Mouse (Mus musculus) heart, embryonic 13.5 days (tissue): ENCODE data around the gene Plac9a. TPM values are rescaled to one million over a fixed set of nuclear protein-coding genes. Genes with fewer than 3 reads are reported as not detected.
A peak's percentile ranks its signal among the peaks of the same experiment; 100 is the strongest.
"Not testable (repeated sequence)": the region's sequence is repeated elsewhere in the genome, so short reads cannot be mapped to it uniquely, and the experiment has no call there.

Experiments used
- ATAC-seq: fragments of 200-750 bp; cut with Nextera tagmentation; 2 replicates; pipeline ENCODE4 v1.8.0; 2017; ENCODE audit warnings: moderate TSS enrichment; ENCODE audit not compliant: insufficient number of reproducible peaks, low FRiP score, low TSS enrichment; ENCODE audit errors: extremely low read depth
- H3K27ac ChIP-seq: fragments of 300-500 bp; sonication (generic); replicated peaks from 2 replicates; pipeline ENCODE4 v1.5.1; 2015; ENCODE audit warnings: moderate library complexity, mild to moderate bottlenecking, inconsistent platforms
- H3K27me3 ChIP-seq: fragments of 300-500 bp; sonication (generic); replicated peaks from 2 replicates; pipeline ENCODE4 v1.6.1; 2015; ENCODE audit warnings: mild to moderate bottlenecking, inconsistent platforms
- H3K36me3 ChIP-seq: fragments of 300-500 bp; sonication (generic); 2 replicates; pipeline ENCODE4 v1.6.1; 2015; ENCODE audit warnings: mild to moderate bottlenecking, inconsistent platforms
- H3K4me1 ChIP-seq: fragments of 300-500 bp; sonication (generic); 2 replicates; pipeline ENCODE4 v1.6.1; 2015; ENCODE audit warnings: inconsistent platforms
- H3K4me2 ChIP-seq: fragments of 300-500 bp; sonication (generic); 2 replicates; pipeline ENCODE4 v1.6.1; 2015; ENCODE audit warnings: inconsistent platforms, mild to moderate bottlenecking, moderate library complexity
- H3K4me3 ChIP-seq: fragments of 300-500 bp; sonication (generic); 2 replicates; pipeline ENCODE4 v1.5.1; 2015; ENCODE audit warnings: moderate library complexity, mild to moderate bottlenecking, inconsistent platforms
- H3K9ac ChIP-seq: fragments of 300-500 bp; sonication (generic); 2 replicates; pipeline ENCODE4 v1.6.1; 2015; ENCODE audit warnings: inconsistent platforms, mild to moderate bottlenecking, moderate library complexity
- H3K9me3 ChIP-seq: fragments of 300-500 bp; sonication (generic); 2 replicates; pipeline ENCODE4 v1.6.1; 2016; ENCODE audit warnings: inconsistent platforms
- WGBS: fragments of 180-500 bp; shearing (Covaris S2); methylation state at CpG from one replicate; pipeline ENCODE4 v1.1.7; 2015; ENCODE audit warnings: mixed read lengths; 5-methylcytosine and 5-hydroxymethylcytosine counted together
- polyA plus RNA-seq: library from polyadenylated mRNA; unstranded; fragments of >200 nt; fragmentation: Nextera tagmentation; extraction: Ambion mirVana; gene quantifications from 2 replicates; pipeline ENCODE4 v1.2.1, GENCODE M21; 2015

Gene Plac9a
- polyA plus RNA-seq, 1 experiment from 2014 or later: not detected

DNA sequence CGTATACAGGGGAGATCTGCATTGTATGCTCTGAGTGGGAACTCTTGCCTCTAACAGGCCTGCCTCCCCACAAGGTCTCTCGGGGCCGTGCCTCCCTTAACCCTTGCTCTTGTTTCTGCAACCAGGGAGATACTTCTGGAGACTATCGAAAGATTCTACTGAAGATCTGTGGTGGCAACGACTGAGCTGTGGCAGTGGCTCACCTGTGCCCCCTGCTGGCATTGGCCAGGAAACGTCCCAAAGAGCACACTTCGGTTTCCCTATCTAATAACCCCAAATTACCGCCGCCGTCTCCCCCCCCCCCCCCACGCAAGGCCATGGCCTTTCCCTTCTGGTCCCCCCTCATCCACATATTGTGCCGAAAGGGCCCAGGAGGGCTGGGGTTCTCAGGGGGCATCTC lies 17.0 kb downstream of the Plac9a start:
- not testable (repeated sequence) for H3K27me3 ChIP-seq, H3K4me3 ChIP-seq, H3K4me1 ChIP-seq, H3K4me2 ChIP-seq, H3K36me3 ChIP-seq, ATAC-seq, H3K27ac ChIP-seq, H3K9ac ChIP-seq, H3K9me3 ChIP-seq
- WGBS: no CpG with 5 or more reads among the region's 12 CpGs

DNA sequence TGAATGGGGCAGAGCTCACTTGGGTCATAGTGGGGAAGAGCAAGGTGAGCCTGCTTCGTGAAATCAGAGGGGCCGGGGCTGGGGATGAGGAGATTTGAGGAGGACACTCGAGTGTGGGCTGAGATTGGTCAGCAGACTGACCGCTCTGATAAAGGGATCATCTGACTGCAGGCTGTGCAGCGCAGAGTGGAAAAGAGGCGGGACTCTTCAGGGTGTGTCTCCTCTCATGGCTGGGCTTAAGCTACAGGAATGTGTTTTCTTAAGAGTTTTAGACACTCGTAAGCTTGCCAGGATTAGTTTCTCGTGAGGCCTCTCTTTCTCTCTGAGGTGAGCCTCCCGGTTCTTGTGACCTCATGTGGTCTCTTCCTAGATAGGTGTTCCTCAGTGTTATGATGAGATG lies 21.1 kb downstream of the Plac9a start:
- ATAC-seq, H3K9ac ChIP-seq, H3K4me2 ChIP-seq, H3K4me3 ChIP-seq, H3K27me3 ChIP-seq, H3K4me1 ChIP-seq, H3K36me3 ChIP-seq, H3K9me3 ChIP-seq, H3K27ac ChIP-seq: not testable (repeated sequence)
- WGBS: no CpG with 5 or more reads among the region's 9 CpGs

DNA sequence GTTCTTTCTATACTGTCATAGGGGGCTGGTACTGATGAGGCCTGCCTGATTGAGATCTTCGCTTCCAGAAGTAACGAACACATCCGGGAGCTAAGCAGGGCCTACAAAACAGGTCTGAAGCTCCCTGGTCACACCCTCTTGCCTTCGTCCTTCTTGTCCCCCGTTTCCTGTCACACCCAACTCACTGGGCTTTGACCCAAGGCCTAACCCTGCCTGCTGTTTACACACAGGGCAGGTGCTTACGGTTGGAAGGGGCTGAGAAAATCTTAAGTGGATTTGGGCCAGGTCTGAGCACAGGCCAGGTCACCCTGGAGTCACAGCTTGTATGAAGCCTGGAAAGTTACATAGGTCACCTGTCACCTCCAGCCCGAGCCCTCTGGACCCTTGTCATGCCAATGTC lies 26.3 kb downstream of the Plac9a start:
- WGBS: no CpG with 5 or more reads among the region's 7 CpGs
- H3K9me3 ChIP-seq, H3K4me2 ChIP-seq, ATAC-seq, H3K27me3 ChIP-seq, H3K27ac ChIP-seq, H3K4me3 ChIP-seq, H3K36me3 ChIP-seq, H3K9ac ChIP-seq: not testable (repeated sequence)
- peaks cover 21% of the 10 kb centered on the region for H3K4me1 ChIP-seq

DNA sequence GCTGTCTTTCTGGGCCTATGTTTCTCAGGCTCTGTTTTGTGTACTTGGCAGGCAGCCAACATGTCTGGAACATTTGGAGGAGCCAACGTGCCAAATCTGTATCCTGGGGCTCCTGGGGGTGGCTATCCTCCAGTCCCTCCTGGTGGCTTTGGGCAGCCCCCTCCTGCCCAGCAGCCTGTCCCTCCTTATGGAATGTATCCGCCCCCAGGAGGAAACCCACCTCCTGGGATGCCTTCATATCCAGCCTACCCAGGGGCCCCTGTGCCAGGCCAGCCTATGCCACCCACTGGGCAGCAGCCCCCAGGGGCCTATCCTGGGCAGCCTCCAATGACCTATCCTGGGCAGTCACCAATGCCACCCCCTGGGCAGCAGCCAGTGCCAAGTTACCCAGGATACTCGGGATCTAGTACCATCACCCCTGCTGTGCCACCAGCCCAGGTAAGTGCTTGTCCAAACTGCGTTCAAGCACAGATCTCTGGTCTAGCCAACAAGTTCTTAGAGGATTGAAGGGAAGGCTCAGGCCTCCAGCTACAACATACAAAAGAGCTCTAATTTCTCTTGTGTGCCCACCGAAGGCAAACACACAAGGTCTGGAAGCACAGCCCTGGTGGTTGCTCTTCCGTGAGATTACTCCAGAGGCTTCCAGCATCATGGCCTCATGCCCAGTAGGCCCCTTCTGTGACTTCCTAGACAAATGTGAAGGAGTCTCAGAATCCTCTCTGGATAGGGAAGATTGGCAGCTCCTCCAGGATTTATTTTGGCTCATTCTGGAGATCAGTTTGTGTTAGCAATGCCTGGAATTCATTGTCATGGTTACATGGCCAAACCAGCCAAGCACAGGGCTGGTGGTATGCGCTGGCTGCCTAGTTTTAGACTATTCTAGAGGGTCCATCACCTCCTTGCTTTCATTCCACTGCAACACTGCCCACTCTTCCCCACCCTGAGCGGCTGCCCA lies 30.2 kb downstream of the Plac9a start:
- Histone ChIP-seq H3K4me2 (no peak overlapping the region), H3K4me3 (no peak overlapping the region), H3K9ac (no peak overlapping the region), H3K27me3 (no peaks in the 10 kb centered on the region), H3K36me3 (peaks cover 9% of the 10 kb centered on the region), H3K27ac (peak overlapping the region; percentile 55), H3K4me1 (peaks cover 40% of the 10 kb centered on the region), H3K9me3 (no peaks in the 10 kb centered on the region)
- WGBS: 59% methylated on average over 8 of the region's 8 CpGs
- ATAC-seq: no peak

DNA sequence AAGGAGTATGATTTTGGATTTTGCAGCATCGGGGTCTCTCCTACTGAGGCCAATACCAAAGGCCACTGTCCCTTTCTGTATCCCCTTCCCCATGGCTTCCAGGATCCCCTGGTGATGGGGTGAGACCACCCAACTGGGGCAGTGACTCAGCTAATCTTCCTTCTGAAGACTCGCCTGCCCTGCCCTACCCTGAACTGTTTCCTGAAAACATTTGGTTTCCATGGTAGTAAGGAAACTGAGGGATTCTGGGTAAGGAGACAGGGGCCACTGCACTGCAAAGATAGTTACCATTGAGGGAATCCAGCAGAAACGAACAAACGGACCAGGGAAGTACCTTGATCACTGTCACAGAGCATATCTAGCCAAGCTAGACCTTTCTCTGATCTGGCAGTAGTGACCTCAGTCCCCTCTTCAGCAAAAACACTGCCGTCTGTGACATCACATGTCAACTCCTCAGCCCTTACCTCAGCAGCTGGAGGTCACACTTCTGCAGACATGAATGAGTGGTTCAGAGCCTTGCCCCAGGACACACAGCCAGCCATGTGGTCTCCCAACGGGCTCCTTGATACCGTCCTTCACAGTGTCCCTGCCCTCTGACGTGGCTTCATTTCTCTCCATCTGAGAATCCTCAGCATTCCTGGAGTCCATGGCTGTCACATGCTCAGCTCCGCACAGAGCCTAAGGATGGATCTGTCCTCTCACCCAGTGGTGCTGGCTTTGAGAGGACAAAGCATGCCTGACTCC lies 33.6 kb downstream of the Plac9a start:
- Histone ChIP-seq H3K36me3 (peaks cover 2% of the 10 kb centered on the region; the same call in 1 of the 2 replicates), H3K4me1 (peaks cover 59% of the 10 kb centered on the region)
- ATAC-seq: no peak

DNA sequence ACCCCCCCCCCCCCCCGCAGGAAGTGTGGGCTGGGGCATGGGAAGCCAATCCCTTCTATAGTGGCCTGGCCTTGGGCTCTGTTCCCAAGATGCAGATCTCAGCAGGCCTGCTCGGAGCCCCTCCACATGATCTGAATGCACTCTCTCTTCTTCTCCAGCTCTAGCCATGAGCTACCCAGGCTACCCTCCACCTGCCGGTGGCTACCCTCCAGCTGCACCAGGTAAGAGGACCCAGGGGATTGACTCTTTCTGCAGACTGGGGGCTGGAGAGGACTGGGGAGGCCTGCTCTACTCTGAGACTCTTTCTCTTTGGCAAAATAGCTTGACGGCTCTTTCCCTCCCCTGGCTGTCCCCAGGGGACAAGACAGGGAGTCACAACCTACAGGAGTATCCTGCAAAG lies 34.2 kb downstream of the Plac9a start:
- Histone ChIP-seq H3K27ac (no peak overlapping the region), H3K9me3 (no peaks in the 10 kb centered on the region), H3K36me3 (no peaks in the 10 kb centered on the region; the same call in 1 of the 2 replicates), H3K27me3 (no peaks in the 10 kb centered on the region), H3K4me2 (no peak overlapping the region), H3K9ac (no peak overlapping the region), H3K4me1 (peaks cover 58% of the 10 kb centered on the region), H3K4me3 (no peak overlapping the region)
- WGBS: 77% methylated on average over 4 of the region's 4 CpGs
- no peak for ATAC-seq

More for the DNA sequence above, 33.6 kb downstream of the Plac9a start:
- Histone ChIP-seq H3K4me3 (no peak overlapping the region), H3K9me3 (no peaks in the 10 kb centered on the region), H3K9ac (no peak overlapping the region), H3K27ac (0 out of 2 replicates have a peak overlapping the region, but pooled peaks have one; percentile 9), H3K4me2 (no peak overlapping the region), H3K27me3 (no peaks in the 10 kb centered on the region)
- 37% methylated on average over 9 of the region's 9 CpGs for WGBS

DNA sequence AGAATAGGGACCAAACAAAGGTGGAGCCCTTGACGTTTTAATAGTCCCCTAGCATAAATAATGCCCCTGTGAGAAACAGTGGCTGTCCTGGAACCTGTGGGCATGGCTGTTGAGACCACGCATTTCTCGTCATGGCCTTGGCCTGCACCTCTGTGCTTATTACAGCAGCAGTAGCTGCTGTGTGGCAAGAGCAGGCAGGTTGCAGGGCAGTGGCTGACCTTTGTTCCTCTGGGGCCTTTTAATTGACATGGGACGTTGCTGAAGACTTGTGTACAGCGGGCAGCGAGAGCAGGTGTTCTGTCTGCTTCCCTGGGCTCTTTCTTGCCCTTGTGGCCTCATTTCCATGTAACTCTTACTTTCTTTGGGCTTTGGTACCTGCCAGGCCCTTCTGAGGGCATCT lies 35.1 kb downstream of the Plac9a start:
- ATAC-seq: no peak
- H3K4me3 ChIP-seq: no peak overlapping the region

DNA sequence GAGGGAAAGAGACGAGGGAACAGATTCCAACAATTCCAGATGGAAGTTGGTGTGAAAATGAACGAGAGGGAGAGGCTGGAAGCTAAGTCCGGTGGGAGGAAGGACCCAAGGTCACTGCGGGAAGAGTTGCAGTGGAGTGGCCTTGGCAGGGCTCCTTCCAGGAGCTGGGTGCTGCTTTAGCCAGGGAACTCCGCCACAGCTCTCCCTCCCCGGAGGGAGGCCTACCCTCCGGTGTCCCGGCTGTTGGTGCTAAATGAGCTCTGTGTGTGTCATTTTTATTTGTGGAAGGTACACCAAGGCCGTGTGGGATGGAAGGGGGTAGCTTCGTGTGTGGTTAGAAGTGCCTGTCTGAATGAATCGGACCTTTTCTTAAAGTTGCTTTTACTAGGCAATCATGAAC lies 36.1 kb downstream of the Plac9a start:
- H3K4me1 ChIP-seq: peaks cover 39% of the 10 kb centered on the region
- H3K9ac ChIP-seq: no peak overlapping the region
- H3K9me3 ChIP-seq: no peaks in the 10 kb centered on the region
- WGBS: 64% methylated on average over 11 of the region's 11 CpGs
- no peaks in the 10 kb centered on the region; the same call in 1 of the 2 replicates for H3K36me3 ChIP-seq
- H3K4me2 ChIP-seq: no peak overlapping the region
- H3K27ac ChIP-seq: no peak overlapping the region
- no peak overlapping the region for H3K4me3 ChIP-seq
- no peak for ATAC-seq
- H3K27me3 ChIP-seq: no peaks in the 10 kb centered on the region

More for the DNA sequence above, 35.1 kb downstream of the Plac9a start:
- Histone ChIP-seq H3K9ac (no peak overlapping the region), H3K27ac (no peak overlapping the region), H3K27me3 (no peaks in the 10 kb centered on the region), H3K4me1 (peaks cover 49% of the 10 kb centered on the region), H3K9me3 (no peaks in the 10 kb centered on the region), H3K36me3 (no peaks in the 10 kb centered on the region; the same call in 1 of the 2 replicates), H3K4me2 (no peak overlapping the region)
- 76% methylated on average over 6 of the region's 6 CpGs for WGBS

DNA sequence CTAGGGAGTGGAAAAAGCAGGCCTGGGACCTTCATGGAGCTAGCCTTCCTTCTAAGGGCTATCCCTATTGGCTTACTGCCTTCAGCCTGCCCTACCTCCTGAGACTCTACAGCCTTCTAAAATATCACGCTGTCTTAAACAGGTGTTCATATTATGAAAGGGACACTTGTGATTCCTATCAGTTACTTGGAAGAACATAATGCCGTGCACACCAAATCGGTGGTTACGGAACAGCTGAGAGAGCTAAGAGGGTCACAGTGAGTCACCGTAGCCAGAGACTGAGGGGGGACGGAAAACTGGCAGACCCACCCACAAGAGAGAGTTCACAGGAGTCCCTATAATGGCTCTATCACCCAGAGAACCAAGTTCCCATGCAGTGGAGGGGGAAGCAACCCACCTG lies 36.5 kb downstream of the Plac9a start:
- Histone ChIP-seq H3K36me3 (no peaks in the 10 kb centered on the region; the same call in 1 of the 2 replicates), H3K27ac (no peak overlapping the region), H3K9me3 (no peaks in the 10 kb centered on the region), H3K4me1 (peaks cover 38% of the 10 kb centered on the region), H3K9ac (no peak overlapping the region), H3K27me3 (no peaks in the 10 kb centered on the region), H3K4me2 (no peak overlapping the region), H3K4me3 (no peak overlapping the region)
- ATAC-seq: no peak
- WGBS: 88% methylated on average over 6 of the region's 6 CpGs

DNA sequence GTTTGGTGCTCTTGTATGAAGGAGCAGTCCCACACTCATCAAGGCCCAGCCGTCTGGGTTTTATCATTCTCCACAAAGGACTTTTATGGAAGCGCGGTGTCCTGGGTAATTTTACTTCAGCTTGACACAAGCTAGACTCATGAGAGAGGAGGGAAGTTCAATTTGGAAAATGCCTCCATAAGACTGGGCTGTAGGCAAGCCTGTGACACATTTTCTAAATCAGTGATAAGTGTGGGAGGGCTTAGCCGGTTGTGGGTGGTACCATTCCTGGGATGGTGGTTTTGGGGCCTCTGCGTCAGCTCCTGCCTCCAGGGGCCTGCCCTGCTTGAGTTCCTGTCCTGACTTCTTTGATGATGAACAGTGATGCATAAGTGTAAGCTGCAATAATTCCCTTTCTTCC lies 37.6 kb downstream of the Plac9a start:
- H3K9me3 ChIP-seq: no peaks in the 10 kb centered on the region
- no peak overlapping the region for H3K4me3 ChIP-seq
- no peak overlapping the region for H3K9ac ChIP-seq
- ATAC-seq: no peak
- H3K36me3 ChIP-seq: no peaks in the 10 kb centered on the region
- 63% methylated on average over 5 of the region's 5 CpGs for WGBS
- H3K27ac ChIP-seq: no peak overlapping the region
- no peaks in the 10 kb centered on the region for H3K27me3 ChIP-seq
- H3K4me2 ChIP-seq: no peak overlapping the region
- peaks cover 38% of the 10 kb centered on the region for H3K4me1 ChIP-seq

DNA sequence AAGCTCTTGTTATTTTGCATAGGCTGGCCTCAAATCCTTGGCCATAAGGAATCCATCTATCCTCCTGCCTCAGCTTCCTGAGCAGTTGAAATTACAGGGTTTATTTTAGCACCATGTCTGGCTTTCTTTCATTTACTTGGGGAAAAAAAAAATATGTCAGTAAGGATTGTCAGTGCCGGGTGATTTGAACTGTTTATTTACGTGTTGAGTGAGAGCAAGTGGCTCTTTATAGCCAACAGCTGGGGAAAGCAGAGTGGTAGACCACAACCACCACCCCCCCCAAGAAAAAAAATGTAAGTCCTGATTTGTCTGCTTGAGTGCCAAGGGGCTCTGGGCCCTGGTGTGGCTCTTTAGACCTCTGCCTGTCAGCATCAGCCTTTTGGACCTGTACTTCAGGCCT lies 39.2 kb downstream of the Plac9a start:
- 61% methylated on average over 2 of the region's 2 CpGs for whole genome bisulfite sequencing

More for the DNA sequence above, 39.2 kb downstream of the Plac9a start:
- H3K4me3 ChIP-seq: no peak overlapping the region
- ATAC-seq: no peak
- no peaks in the 10 kb centered on the region for H3K9me3 ChIP-seq
- H3K27ac ChIP-seq: no peak overlapping the region
- peaks cover 23% of the 10 kb centered on the region for H3K4me1 ChIP-seq
- no peak overlapping the region for H3K9ac ChIP-seq
- H3K4me2 ChIP-seq: no peak overlapping the region
- no peaks in the 10 kb centered on the region for H3K36me3 ChIP-seq
- H3K27me3 ChIP-seq: no peaks in the 10 kb centered on the region
